Mouse (Mus musculus) cortical plate, adult 2 months (tissue): Measurements from ENCODE around the gene Serpina12.

Source experiments
- CTCF ChIP-seq: fragments of 200-500 bp; IDR thresholded peaks from 2 replicates; pipeline ENCODE4 v1.5.1; 2011; ENCODE audit warnings: mild to moderate bottlenecking, control low read depth, low read length; ENCODE audit not compliant: insufficient read depth; ENCODE audit errors: extremely low read depth
- POLR2A ChIP-seq: fragments of 200-500 bp; IDR thresholded peaks from 2 replicates; pipeline ENCODE4 v1.6.1; 2011; ENCODE audit warnings: mild to moderate bottlenecking, low read length, control low read depth; ENCODE audit not compliant: insufficient read depth; ENCODE audit errors: extremely low read depth

- TF ChIP-seq CTCF (no peak), POLR2A (no peak)
Measured at GRCm38 (mm10) chr12:103989514-103989767, 54.8 kb downstream of the Serpina12 start.
